ENCODE assay signal across 20 mouse cellular contexts in the genomic region with DNA sequence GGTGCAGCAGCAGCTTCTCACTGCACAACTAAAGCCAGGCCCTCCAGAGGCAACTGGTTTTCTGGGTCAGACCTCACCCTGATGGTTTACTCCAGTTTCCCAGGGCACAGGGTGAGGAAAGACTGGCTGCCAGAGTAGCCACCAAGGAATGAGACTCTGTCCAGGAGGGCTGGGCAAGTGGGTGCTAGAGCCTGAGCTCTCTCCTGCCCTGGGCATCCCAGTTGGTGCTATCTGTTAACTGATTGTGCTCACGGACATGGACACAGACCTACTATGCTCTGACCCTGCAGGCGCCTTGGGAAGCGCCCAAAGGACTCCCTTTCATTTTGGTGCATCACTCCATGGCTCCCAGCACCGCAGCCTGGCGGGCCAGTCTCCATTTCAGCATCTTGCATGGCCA. TPM values are rescaled to one million over a fixed set of nuclear protein-coding genes. Genes with fewer than 3 reads are reported as not detected.
DNase-seq lines count a peak whose midpoint lies in the region; ATAC-seq lines count a peak whose summit lies in the region.
"Had no signal": no experiment of that assay in that cellular context is flagged by ENCODE, and none has a peak within 500 bp of the region (broad histone marks: within the 10 kb centered on the region; RNA-seq: fewer than 3 reads in every experiment).

No protein-coding gene starts in this region.

- H3K4me2 ChIP-seq in heart, embryonic 12.5 days = no peak overlapping the region
- no peak overlapping the region for H3K4me2 ChIP-seq in hindbrain, embryonic 13.5 days
- no peak overlapping the region for H3K4me2 ChIP-seq in hindbrain, embryonic 16.5 days (ENCODE audit: low read length)

- WGBS in heart, embryonic 12.5 days = 90% methylated on average over 5 of the region's 5 CpGs
- 95% methylated on average over 5 of the region's 5 CpGs for WGBS in hindbrain, embryonic 13.5 days
- 96% methylated on average over 5 of the region's 5 CpGs for WGBS in hindbrain, embryonic 16.5 days

- H3K4me3 ChIP-seq in heart, embryonic 12.5 days = no peak overlapping the region
- H3K4me3 ChIP-seq in hindbrain, embryonic 13.5 days = no peak overlapping the region
- H3K4me3 ChIP-seq in hindbrain, embryonic 16.5 days (ENCODE audit: low read length) = no peak overlapping the region

- peak; percentile 36; the same call in 1 of the 2 replicates for ATAC-seq in heart, embryonic 12.5 days (ENCODE audit: insufficient number of reproducible peaks, low FRiP score)
- ATAC-seq in hindbrain, embryonic 13.5 days (ENCODE audit: low FRiP score) = no peak
- ATAC-seq in hindbrain, embryonic 16.5 days = no peak
- ATAC-seq: activated CD4-positive, CD25-positive, alpha-beta regulatory T cell, adult 4 months; CD4-positive, CD25-positive, alpha-beta regulatory T cell, adult 4 months; Patski had no signal

- H3K27me3 ChIP-seq in heart, embryonic 12.5 days (replicated peaks) = peaks cover 37% of the 10 kb centered on the region
- H3K27me3 ChIP-seq in hindbrain, embryonic 13.5 days = peaks cover 22% of the 10 kb centered on the region
- no peaks in the 10 kb centered on the region for H3K27me3 ChIP-seq in hindbrain, embryonic 16.5 days (replicated peaks; ENCODE audit: control insufficient read depth, insufficient read depth, low read length)
- H3K27me3 ChIP-seq: CH12.LX, Patski had no signal

- no peak overlapping the region for H3K27ac ChIP-seq in heart, embryonic 12.5 days (ENCODE audit: poor library complexity, severe bottlenecking)
- no peak overlapping the region for H3K27ac ChIP-seq in hindbrain, embryonic 13.5 days
- no peak overlapping the region for H3K27ac ChIP-seq in hindbrain, embryonic 16.5 days (ENCODE audit: low read depth, low read length)

- no peak overlapping the region for H3K9ac ChIP-seq in heart, embryonic 12.5 days
- H3K9ac ChIP-seq in hindbrain, embryonic 13.5 days = 0 out of 2 replicates have a peak overlapping the region, but pooled peaks have one; percentile 13
- no peak overlapping the region for H3K9ac ChIP-seq in hindbrain, embryonic 16.5 days (ENCODE audit: low read depth, low read length)

- no peaks in the 10 kb centered on the region for H3K4me1 ChIP-seq in heart, embryonic 12.5 days (replicated peaks)
- no peaks in the 10 kb centered on the region for H3K4me1 ChIP-seq in hindbrain, embryonic 13.5 days (replicated peaks)
- H3K4me1 ChIP-seq in hindbrain, embryonic 16.5 days (ENCODE audit: control insufficient read depth, insufficient read depth, low read depth, low read length) = no peaks in the 10 kb centered on the region

- H3K9me3 ChIP-seq in heart, embryonic 12.5 days (replicated peaks) = peaks cover 19% of the 10 kb centered on the region
- no peaks in the 10 kb centered on the region for H3K9me3 ChIP-seq in hindbrain, embryonic 13.5 days
- no peaks in the 10 kb centered on the region for H3K9me3 ChIP-seq in hindbrain, embryonic 16.5 days (ENCODE audit: control insufficient read depth, low read length)

- DNase-seq in heart, adult 11 months = peak; percentile 78
- no peak for DNase-seq in heart, adult 8-10 months (ENCODE audit: low spot score)
- no peak for DNase-seq in heart, postnatal 10 days
- DNase-seq: adrenal gland, adult 2 months; adrenal gland, adult 8-10 months; adrenal gland, postnatal 10 days; adrenal gland, postnatal 14 days; adrenal gland, postnatal 25 days; adrenal gland, postnatal 36 days; B cell, adult 2 months; cerebellum, adult 11 months; cerebellum, adult 11-12 months; cerebellum, adult 18-20 months had no signal

- intact Hi-C loops in heart, postnatal 10 days (cut with DNase I) = no loop called here

- peaks cover 59% of the 10 kb centered on the region for H3K36me3 ChIP-seq in heart, embryonic 12.5 days
- peaks cover 76% of the 10 kb centered on the region for H3K36me3 ChIP-seq in hindbrain, embryonic 13.5 days
- peaks cover 36% of the 10 kb centered on the region for H3K36me3 ChIP-seq in hindbrain, embryonic 16.5 days (ENCODE audit: control insufficient read depth, insufficient read depth, low read length)

RNA-seq across cellular contexts. Expression of gene Zfp212, which starts 13.9 kb away (rescaled TPM):
- total RNA-seq in heart, adult 8-10 months (2022) = 1 to 10 TPM; 8.2 to 9.8 (median 8.5) TPM
- 9.1 and 10.4 TPM in 2 replicates for polyA plus RNA-seq in heart, embryonic 12.5 days (2016; fragmentation: Nextera tagmentation; extraction: Ambion mirVana)
- total RNA-seq in heart, postnatal 10 days (2021) = 10 to 100 TPM; 12.6 to 12.7 TPM
- polyA plus RNA-seq in hindbrain, embryonic 13.5 days (2015; fragmentation: Nextera tagmentation; extraction: Ambion mirVana) = 20.0 and 22.5 TPM in 2 replicates
- polyA plus RNA-seq in hindbrain, embryonic 16.5 days (2015; fragmentation: Nextera tagmentation; extraction: Ambion mirVana) = 13.9 and 15.3 TPM in 2 replicates

RNA-seq across cellular contexts. Expression of gene Zfp282, which starts 29.3 kb away (rescaled TPM):
- total RNA-seq in heart, adult 8-10 months (2022) = 1 to 10 TPM; 3.7 to 4.5 (median 4.2) TPM
- polyA plus RNA-seq in heart, embryonic 12.5 days (2016; fragmentation: Nextera tagmentation; extraction: Ambion mirVana) = 10.3 and 10.8 TPM in 2 replicates
- total RNA-seq in heart, postnatal 10 days (2021) = 10 to 100 TPM; 10.2 to 10.4 TPM
- 22.2 and 22.3 TPM in 2 replicates for polyA plus RNA-seq in hindbrain, embryonic 13.5 days (2015; fragmentation: Nextera tagmentation; extraction: Ambion mirVana)
- 20.9 and 22.9 TPM in 2 replicates for polyA plus RNA-seq in hindbrain, embryonic 16.5 days (2015; fragmentation: Nextera tagmentation; extraction: Ambion mirVana)

RNA-seq across cellular contexts. Expression of gene Zfp956, which starts 46.9 kb away (rescaled TPM):
- 1 to 10 TPM; 1.8 to 3.4 (median 2.7) TPM for total RNA-seq in heart, adult 8-10 months (2022)
- 2.8 and 3.1 TPM in 2 replicates for polyA plus RNA-seq in heart, embryonic 12.5 days (2016; fragmentation: Nextera tagmentation; extraction: Ambion mirVana)
- total RNA-seq in heart, postnatal 10 days (2021) = 1 to 10 TPM; 1.9 to 2.1 TPM
- polyA plus RNA-seq in hindbrain, embryonic 13.5 days (2015; fragmentation: Nextera tagmentation; extraction: Ambion mirVana) = 16.4 and 17.0 TPM in 2 replicates
- 24.1 and 25.5 TPM in 2 replicates for polyA plus RNA-seq in hindbrain, embryonic 16.5 days (2015; fragmentation: Nextera tagmentation; extraction: Ambion mirVana)
